In genomic region chr1:170059347-170059746, GRCm38 (mm10) we compare ENCODE assay signal across 15 mouse cellular contexts. TPM values are rescaled to one million over a fixed set of nuclear protein-coding genes. Genes with fewer than 3 reads are reported as not detected.
DNase-seq lines count a peak whose midpoint lies in the region; ATAC-seq lines count a peak whose summit lies in the region.
"Had no signal": no experiment of that assay in that cellular context is flagged by ENCODE, and none has a peak within 500 bp of the region (broad histone marks: within the 10 kb centered on the region; RNA-seq: fewer than 3 reads in every experiment).

No protein-coding gene starts in this region.

- H3K4me3 ChIP-seq in heart, embryonic 12.5 days = no peak overlapping the region
- no peak overlapping the region for H3K4me3 ChIP-seq in liver, embryonic 11.5 days (ENCODE audit: low read depth, low read length)
- H3K4me3 ChIP-seq: embryonic facial prominence, embryonic 12.5 days; hindbrain, embryonic 15.5 days; lung, embryonic 15.5 days; midbrain, embryonic 15.5 days had no signal

- H3K9me3 ChIP-seq in heart, embryonic 12.5 days (replicated peaks) = 0 out of 2 replicates have a peak, but pooled peaks cover 6% of the 10 kb centered on the region
- H3K9me3 ChIP-seq in liver, embryonic 11.5 days (ENCODE audit: control insufficient read depth, low read length) = no peaks in the 10 kb centered on the region
- H3K9me3 ChIP-seq: embryonic facial prominence, embryonic 12.5 days; hindbrain, embryonic 15.5 days; lung, embryonic 15.5 days; midbrain, embryonic 15.5 days had no signal

- peaks cover 9% of the 10 kb centered on the region for H3K4me1 ChIP-seq in heart, embryonic 12.5 days (replicated peaks)
- H3K4me1 ChIP-seq in liver, embryonic 11.5 days (replicated peaks; ENCODE audit: control insufficient read depth, insufficient read depth, low read length) = no peaks in the 10 kb centered on the region; the same call in 1 of the 2 replicates

- WGBS in heart, embryonic 12.5 days = 83% methylated on average over 9 of the region's 9 CpGs
- 74% methylated on average over 9 of the region's 9 CpGs for WGBS in liver, embryonic 11.5 days

- no peaks in the 10 kb centered on the region for H3K27me3 ChIP-seq in heart, embryonic 12.5 days (replicated peaks)
- no peaks in the 10 kb centered on the region for H3K27me3 ChIP-seq in liver, embryonic 11.5 days (replicated peaks; ENCODE audit: control insufficient read depth, insufficient read depth, low read length)
- H3K27me3 ChIP-seq: embryonic facial prominence, embryonic 12.5 days; hindbrain, embryonic 15.5 days; lung, embryonic 15.5 days; midbrain, embryonic 15.5 days had no signal

- ATAC-seq in heart, embryonic 12.5 days (ENCODE audit: insufficient number of reproducible peaks, low FRiP score) = no peak
- no peak for ATAC-seq in liver, embryonic 11.5 days (replicated peaks; ENCODE audit: low FRiP score)
- ATAC-seq: midbrain, embryonic 15.5 days had no signal

- no peaks in the 10 kb centered on the region for H3K36me3 ChIP-seq in heart, embryonic 12.5 days
- no peaks in the 10 kb centered on the region for H3K36me3 ChIP-seq in liver, embryonic 11.5 days (ENCODE audit: control insufficient read depth, insufficient read depth, low read length)
- H3K36me3 ChIP-seq: hindbrain, embryonic 15.5 days; lung, embryonic 15.5 days; midbrain, embryonic 15.5 days had no signal

- H3K27ac ChIP-seq in heart, embryonic 12.5 days (ENCODE audit: poor library complexity, severe bottlenecking) = no peak overlapping the region
- no peak overlapping the region for H3K27ac ChIP-seq in liver, embryonic 11.5 days (ENCODE audit: low read depth, low read length)
- H3K27ac ChIP-seq: embryonic facial prominence, embryonic 12.5 days; hindbrain, embryonic 15.5 days; lung, embryonic 15.5 days; midbrain, embryonic 15.5 days had no signal

- H3K9ac ChIP-seq in heart, embryonic 12.5 days = no peak overlapping the region
- no peak overlapping the region for H3K9ac ChIP-seq in liver, embryonic 11.5 days (ENCODE audit: low read depth, low read length)
- H3K9ac ChIP-seq: embryonic facial prominence, embryonic 12.5 days; hindbrain, embryonic 15.5 days; lung, embryonic 15.5 days; midbrain, embryonic 15.5 days had no signal

- H3K4me2 ChIP-seq in heart, embryonic 12.5 days = no peak overlapping the region
- H3K4me2 ChIP-seq in liver, embryonic 11.5 days = no peak overlapping the region
- H3K4me2 ChIP-seq: embryonic facial prominence, embryonic 12.5 days; hindbrain, embryonic 15.5 days; lung, embryonic 15.5 days; midbrain, embryonic 15.5 days had no signal

- peak; percentile 26 to 49 for DNase-seq in heart, adult 18-20 months
- peak; percentile 43 for DNase-seq in 3134 (ENCODE audit: extremely low read depth, insufficient read length, low spot score)
- DNase-seq in Muller cell, postnatal 12 days (ENCODE audit: inconsistent ontology term) = peak; percentile 39
- peak; percentile 50 for DNase-seq in layer of hippocampus, adult 9-11 months
- DNase-seq in liver, embryonic 11.5 days (ENCODE audit: low spot score) = no peak
- DNase-seq in MN1 (ENCODE audit: low spot score) = no peak
- DNase-seq: gastrocnemius, postnatal 36 days; kidney, adult 9 months; right cerebral cortex, postnatal 4 days; thymus, adult 18-20 months had no signal

RNA-seq across cellular contexts. Expression of gene Ddr2, which starts 51.2 kb away (rescaled TPM):
- 10 to 100 TPM; 20.8 to 22.1 TPM for total RNA-seq in heart, adult 18-20 months (2021)
- 7.6 and 7.9 TPM in 2 replicates for polyA plus RNA-seq in heart, embryonic 12.5 days (2016; fragmentation: Nextera tagmentation; extraction: Ambion mirVana)
- 7.1 and 9.8 TPM in 2 replicates for polyA plus RNA-seq in liver, embryonic 11.5 days (2014; fragmentation: Nextera tagmentation; extraction: Ambion mirVana)

Comparison
In these comparisons a context has a peak if more than half of its experiments do, and no peak if none do; other contexts are left out.
1. DNase-seq: peak in heart, adult 18-20 months (2 of 2), 3134 (single experiment), Muller cell, postnatal 12 days (single experiment) and layer of hippocampus, adult 9-11 months (single experiment); none in liver, embryonic 11.5 days (single experiment) and MN1 (single experiment).